Mouse (Mus musculus): ENCODE measurements around the gene Gm11569.
"Not testable (repeated sequence)": the region's sequence is repeated elsewhere in the genome, so short reads cannot be mapped to it uniquely, and the experiment has no call there.

The Gm11569 gene

GRCm38 (mm10) chr11:99798832-99799231, at the start of gene Gm11569:
Gene Gm11569, minus strand, starts transcription at chr11:99798932.
- DNase-seq (ENCODE audit: low read depth, low spot score): not testable (repeated sequence)

GRCm38 (mm10) chr11:99846746-99847145, 48.0 kb upstream of the Gm11569 start:
- DNase-seq (ENCODE audit: low read depth, low spot score): no peak

- DNase-seq (ENCODE audit: low read depth, low spot score): no peak
These were observed 43.5 kb upstream of the Gm11569 start for GRCm38 (mm10) chr11:99842185-99842584.

GRCm38 (mm10) chr11:99837966-99838365, 39.2 kb upstream of the Gm11569 start, which contains the start of gene 2300003K06Rik:
Gene 2300003K06Rik, minus strand, starts transcription at chr11:99838066.
- no peak for DNase-seq (ENCODE audit: low read depth, low spot score)

GRCm38 (mm10) chr11:99815566-99815965, 16.8 kb upstream of the Gm11569 start, which contains the start of gene Gm11564:
Gene Gm11564, minus strand, starts transcription at chr11:99815666.
- DNase-seq (ENCODE audit: low read depth, low spot score): not testable (repeated sequence)

- not testable (repeated sequence) for DNase-seq (ENCODE audit: low read depth, low spot score)
These were observed 11.1 kb upstream of the Gm11569 start, which contains the start of gene Krtap4-13 for GRCm38 (mm10) chr11:99809792-99810191. Gene Krtap4-13, minus strand, starts transcription at chr11:99809892.

GRCm38 (mm10) chr11:99804346-99804745, 5.6 kb upstream of the Gm11569 start, which contains the start of gene Gm11554:
Gene Gm11554, minus strand, starts transcription at chr11:99804446.
- not testable (repeated sequence) for DNase-seq (ENCODE audit: low read depth, low spot score)

GRCm38 (mm10) chr11:99793367-99793766, 5.4 kb downstream of the Gm11569 start, which contains the start of gene Gm11596:
Gene Gm11596, minus strand, starts transcription at chr11:99793467.
- no peak for DNase-seq (ENCODE audit: low read depth, low spot score)

- not testable (repeated sequence) for DNase-seq (ENCODE audit: low read depth, low spot score)
These were observed 13.8 kb downstream of the Gm11569 start, which contains the start of gene Krtap4-9 for GRCm38 (mm10) chr11:99784900-99785299. Gene Krtap4-9, plus strand, starts transcription at chr11:99785200.

GRCm38 (mm10) chr11:99780604-99781003, 18.1 kb downstream of the Gm11569 start, which contains the start of gene Krtap4-8:
Gene Krtap4-8, minus strand, starts transcription at chr11:99780704.
- no peak for DNase-seq (ENCODE audit: low read depth, low spot score)

- no peak for DNase-seq (ENCODE audit: low read depth, low spot score)
These were observed 20.3 kb downstream of the Gm11569 start for GRCm38 (mm10) chr11:99778401-99778800.

GRCm38 (mm10) chr11:99772813-99773212, 25.9 kb downstream of the Gm11569 start, which contains the start of gene Gm11595:
Gene Gm11595, minus strand, starts transcription at chr11:99772913.
- DNase-seq (ENCODE audit: low read depth, low spot score): not testable (repeated sequence)

- no peak for DNase-seq (ENCODE audit: low read depth, low spot score)
These were observed 30.3 kb downstream of the Gm11569 start for GRCm38 (mm10) chr11:99768410-99768809.

GRCm38 (mm10) chr11:99758877-99759276, 39.9 kb downstream of the Gm11569 start:
- no peak for DNase-seq (ENCODE audit: low read depth, low spot score)
